Mouse (Mus musculus): ENCODE data around the gene Scrn2.
A peak's percentile ranks its signal among the peaks of the same experiment; 100 is the strongest.

Gene Scrn2

DNA sequence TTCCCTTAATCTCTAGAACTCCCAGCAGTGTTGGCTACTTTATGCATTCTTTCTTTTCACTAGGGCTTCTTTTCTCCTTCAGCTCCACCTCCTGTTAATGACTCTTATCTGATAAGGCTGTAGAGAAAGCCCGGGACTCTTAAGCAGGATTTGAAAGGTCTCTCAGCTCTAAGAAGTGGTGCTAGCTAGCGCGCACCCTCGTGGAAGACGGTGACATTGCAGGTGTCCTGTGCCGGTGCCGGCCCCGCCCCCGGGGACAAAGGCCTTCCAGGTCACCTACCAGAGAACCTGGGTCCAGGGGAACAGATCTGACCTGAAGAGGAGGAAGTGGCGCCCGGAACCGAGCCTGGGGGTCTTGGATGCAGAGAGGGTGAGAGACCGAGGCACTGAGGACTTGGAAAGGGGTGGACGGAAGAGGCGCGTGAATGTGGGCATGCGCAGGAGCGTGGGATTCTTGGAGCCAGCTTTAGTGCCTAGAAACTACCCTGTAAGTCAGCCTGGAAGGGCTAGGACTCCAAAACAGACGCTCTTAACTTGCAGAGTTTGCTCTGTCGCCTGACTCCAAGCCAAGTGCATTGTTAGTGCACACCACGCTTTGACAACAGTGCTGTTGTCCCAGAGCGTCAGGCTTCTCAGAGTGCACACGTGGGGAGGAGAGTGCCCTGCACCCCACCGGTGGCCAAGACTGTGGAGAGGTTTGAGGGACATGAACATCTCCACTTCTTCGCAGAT lies at the start of gene Scrn2:
Scrn2 (plus strand) TSS at position 253 of the 732 bp plus-strand sequence.
- DNase-seq, result peak; percentile 87 to 94

DNA sequence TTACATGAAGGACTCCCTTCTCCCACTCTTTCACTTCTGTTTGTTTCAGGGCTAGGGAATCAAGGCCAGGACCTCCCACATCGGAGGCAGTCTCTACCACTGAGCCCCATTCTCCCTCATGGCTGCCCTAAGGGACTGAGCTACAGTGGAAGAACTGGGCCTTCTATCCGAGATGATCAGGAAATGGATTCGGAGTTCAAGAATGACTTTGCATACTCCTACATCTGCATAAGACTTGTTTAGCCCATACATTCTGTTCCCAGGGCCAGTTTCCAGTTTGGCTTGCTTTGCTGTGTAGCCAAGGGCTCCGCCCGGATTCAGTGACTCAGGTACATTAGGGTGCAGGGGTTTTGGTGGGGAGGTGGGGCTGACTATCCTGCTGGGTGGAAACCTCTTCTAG lies 49.7 kb upstream of the Scrn2 start:
- no peak for DNase-seq

DNA sequence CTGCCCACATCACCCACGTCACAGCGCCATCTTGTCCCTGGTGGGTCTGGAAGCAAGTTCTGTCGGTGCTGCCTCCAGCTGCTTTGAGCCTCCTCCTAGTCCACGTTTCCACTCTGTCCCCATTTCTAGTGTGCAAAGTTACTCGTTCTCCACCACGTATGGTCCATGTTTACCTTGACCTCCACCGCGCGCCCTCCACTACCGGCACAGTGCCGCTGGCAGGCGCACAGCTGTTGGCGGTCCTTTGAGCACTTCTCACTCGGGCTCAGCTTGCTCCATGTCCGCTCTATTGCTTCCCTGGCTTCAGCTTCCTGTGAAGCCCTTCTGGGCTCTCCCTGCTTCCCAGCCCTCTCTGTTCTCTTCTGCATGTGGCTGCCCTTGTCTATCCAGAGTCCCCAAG lies 48.3 kb upstream of the Scrn2 start:
- no peak for DNase-seq

DNA sequence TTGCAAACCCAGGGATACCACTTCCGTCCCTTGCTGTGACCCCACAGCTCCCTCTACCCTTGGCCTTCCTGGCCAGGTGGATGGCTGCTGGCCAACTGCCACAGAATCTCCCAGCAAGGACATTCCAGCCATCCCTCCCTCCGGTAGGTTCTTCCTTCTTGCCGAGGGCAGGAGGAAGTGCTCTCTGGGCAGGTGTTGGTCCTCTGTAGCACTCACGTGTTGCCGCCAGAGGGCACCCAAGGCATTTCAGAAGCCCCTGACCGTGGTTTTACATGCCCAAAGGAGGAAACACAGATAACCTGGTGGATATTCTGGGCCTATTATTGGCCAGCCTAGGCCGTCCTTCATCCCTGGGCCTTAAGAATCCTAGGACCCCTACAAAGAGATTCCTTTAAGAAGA lies 47.4 kb upstream of the Scrn2 start:
- DNase-seq, result peak; percentile 66 to 83

DNA sequence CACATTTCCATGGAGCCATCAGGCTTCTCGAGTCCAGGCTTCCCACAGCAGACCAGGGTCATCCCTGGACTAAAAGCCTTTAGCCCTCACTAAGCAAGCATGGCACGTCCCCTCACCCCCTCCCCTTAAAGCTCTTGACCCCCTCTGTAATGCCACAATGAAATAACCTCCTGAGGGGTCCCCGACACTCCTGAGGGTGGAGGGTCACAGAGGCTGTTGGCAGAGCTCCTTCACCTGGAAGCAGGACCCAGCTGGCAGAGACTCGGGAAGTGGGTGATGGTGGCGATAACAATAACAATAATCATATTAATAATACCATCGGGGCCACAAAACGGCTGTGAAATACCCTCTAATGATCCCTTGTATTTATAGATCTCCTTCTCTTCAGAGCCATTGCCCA lies 46.9 kb upstream of the Scrn2 start, which contains the start of gene Sp2:
Sp2 (minus strand) TSS at position 101 of the 400 bp plus-strand sequence.
- DNase-seq, result no peak

DNA sequence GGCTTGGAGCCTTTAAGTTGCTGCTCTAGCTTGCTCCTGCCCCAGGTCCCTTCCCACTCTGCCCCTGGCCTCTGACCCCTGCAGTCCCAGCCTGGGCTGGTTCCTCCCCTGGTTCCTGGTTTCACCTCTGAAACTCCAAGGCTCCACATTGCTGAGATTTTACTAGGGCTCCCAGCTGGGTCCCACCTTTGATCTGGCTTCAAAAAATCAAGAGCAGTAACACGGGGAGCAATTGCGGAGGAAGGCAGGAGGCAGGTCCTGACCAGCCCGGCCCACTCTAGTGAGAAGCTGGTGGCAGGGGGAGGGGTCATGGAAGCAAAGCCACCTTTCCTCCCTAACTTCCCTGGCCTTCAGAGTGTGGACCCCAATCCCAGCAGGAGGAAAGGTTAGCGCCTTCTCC lies 44.8 kb upstream of the Scrn2 start:
- no peak for DNase-seq

DNA sequence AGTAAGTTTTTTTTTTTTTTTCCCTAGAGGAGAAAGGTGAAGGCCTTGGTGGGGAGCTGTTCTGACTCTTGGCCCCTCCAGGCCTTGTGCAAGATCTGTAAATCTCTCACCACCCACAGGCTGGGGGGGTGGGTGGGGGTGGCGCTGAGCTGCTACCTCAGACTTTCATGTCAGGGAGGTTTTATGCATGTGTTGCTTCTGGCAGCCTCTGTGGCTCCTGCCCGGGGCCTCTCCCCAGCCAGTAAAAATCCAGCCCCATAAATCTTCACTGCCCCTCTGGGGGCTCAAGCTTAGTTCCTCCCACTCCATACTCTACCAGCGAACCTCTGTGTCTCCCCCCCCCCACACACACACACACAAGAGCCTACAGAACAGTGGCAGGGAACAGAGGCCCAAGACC lies 43.3 kb upstream of the Scrn2 start:
- no peak for DNase-seq

DNA sequence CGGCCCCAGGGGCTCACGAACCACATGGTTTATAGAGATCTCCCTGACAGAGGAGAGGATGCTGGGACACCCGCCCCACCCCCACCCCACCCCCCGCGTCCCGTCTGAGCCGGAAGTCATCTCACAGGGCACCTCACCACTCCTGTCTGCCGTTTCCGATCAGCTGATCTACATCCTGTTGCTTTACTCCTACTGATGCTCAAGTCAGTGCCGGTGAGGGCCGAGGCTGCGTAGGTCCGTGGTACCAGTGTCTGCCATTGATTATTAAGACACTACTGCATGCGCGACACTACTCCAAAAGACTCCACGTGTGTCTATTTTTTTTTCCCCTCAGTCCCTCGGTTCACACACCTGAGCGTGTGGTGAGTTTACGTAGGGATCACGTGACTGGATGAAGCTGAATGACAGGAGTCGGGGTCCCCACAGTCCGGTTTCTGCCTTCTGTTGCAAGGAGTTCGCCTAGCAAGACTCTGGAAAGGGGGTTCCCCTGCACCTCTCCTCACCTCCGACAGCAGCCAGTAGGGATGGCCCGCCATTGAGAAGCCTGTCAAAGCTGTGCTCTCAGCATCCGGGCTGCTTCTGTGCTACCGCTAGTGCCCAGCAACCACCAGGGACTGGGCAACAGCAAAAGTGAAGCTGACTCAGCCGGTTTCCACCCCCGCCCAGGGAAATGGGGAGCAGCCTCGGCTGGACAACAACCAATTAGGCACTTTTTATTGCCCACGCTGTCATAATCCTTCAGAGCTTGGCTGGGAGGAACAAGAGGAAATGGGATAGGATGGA lies 41.7 kb upstream of the Scrn2 start:
- no peak for DNase-seq

DNA sequence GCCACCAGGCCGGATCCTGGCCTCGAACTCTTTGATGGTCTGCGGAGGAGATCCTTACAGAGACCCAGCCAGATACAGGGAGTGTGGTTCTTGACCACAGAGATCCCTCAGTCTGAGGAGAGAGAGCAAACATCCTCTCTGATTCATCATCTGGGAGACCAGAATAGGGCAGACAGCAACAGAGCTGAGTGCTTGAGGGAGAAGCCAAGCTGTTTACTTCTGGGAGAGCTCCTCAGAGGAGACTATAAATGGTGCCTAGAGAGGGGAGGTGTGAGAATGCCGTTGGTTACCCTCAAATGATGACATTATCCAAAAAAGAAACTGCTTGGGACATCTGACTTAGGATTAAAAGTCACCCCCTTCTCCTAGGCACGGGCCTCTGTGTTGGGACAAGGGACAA lies 38.2 kb upstream of the Scrn2 start:
- no peak for DNase-seq

DNA sequence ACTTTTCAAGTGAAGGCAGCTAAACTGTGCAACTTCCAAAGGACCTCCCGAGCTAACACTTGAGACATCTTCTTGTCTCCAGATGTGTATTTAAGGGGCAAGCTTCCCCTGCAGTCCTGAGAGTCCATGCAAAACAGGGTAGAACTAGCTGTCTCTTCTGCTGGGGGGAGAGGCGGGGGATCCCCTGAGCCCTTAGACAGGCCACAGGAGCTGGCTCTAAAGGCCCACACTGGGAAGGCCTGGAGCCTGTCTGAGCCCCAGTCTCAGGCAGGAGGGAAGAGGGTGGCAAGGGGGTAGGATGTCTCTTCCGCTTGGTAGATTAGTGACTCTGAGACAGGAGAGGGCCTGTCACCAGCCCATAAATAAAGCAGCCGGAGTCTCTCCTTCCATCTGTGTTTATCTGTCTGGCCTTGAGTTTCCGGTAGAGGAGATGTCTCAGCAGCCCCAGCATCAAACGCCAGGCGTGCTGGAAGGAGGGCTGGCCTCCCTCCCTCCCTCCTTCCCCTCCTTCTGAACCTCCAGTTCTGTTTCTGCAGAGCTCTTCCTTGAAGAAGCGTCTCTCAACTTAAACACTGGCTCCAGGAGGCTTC lies 36.9 kb upstream of the Scrn2 start:
- DNase-seq, result no peak

DNA sequence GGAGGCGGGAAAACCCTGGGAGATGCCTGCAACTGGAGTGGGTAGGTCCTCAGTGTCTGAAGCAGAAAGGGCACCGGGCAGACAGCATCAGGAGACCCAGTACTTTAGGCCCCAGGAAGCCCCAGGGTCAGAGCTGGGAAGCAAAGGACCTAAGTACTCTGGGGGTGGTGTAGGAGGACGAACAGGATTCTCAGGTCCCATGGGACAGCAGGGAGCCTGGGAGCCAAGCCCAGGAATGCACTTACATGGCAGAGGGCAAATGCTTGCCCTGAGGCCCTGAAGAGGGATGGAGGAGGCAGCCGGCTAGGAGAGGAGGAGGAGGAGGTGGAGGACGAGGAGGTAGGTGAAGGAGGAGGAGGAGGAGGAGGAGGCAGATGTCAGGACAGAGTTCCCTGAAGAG lies 34.7 kb upstream of the Scrn2 start:
- no peak for DNase-seq

DNA sequence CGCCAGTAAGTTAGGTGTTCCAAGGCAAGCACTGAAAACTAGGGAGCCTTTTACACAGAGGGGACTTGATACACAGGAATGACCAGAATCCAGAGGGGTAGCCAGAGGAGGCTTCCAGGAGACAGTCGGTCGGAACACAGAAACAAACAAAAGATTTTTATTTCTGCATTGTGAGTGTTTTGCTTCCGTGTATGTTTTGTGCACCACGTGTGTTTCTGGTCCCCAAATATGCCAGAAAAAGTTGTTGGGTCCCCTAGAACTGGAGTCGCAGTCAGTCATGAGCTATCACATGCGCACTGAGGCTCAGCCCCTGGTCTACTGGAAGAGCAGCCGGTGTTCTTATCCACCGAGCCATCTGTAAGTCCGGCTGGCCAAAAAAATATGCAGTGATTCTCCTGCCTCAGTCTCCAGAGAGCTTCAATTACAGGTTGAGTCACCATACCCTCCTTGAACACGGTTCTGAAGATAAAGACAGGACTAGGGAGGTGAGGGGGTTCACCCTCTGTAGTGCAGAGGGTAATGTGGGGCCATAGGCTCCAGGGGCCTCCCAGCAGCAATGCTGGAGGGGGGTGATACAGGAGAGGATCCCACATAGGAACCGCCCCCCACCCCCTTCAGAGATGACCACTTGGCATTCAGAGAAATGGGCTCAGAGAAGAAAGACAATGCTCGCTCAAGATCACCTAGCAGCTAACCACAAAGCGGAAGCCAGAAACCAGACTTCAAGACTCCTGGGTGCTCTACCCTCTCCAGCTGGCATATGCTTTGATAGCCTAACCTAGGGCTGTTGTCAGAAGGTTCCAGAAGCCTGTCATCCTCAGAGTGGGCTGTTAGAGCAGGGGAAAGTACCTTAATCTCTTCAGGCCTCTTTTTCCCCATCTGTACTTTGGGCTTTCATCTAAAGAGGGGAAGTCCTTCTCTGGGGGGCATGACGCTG lies 33.6 kb upstream of the Scrn2 start:
- DNase-seq, result no peak

DNA sequence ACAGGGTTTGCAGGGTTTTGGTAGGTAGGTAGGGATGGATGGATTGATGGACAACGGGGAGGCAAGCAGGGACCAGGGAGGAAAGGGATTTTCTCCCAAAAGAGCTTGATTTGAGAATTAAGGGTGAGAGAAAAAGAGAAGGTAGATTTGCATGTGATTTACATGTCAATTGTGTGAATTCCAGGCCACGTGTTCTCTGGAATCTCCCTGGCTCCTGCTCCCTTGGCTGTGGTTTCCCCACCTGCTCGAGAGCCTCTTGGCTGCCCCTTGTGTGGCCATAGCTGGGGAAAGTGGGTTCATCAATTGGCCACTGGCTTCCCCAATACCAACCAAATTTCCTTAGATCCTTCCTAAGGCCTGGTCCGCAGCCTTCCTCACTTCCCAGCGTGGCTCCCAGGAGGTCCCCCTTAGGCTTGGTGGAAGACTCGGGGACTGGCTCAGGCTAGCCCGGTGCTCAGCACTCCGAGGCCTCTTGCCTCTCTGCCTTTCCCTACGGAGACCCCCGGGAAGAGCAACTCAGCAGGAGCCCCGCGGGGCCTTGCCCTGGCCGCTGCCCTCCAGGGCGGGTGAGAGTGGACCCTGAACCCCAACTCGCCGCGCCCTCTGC lies 32.9 kb upstream of the Scrn2 start:
- no peak for DNase-seq

DNA sequence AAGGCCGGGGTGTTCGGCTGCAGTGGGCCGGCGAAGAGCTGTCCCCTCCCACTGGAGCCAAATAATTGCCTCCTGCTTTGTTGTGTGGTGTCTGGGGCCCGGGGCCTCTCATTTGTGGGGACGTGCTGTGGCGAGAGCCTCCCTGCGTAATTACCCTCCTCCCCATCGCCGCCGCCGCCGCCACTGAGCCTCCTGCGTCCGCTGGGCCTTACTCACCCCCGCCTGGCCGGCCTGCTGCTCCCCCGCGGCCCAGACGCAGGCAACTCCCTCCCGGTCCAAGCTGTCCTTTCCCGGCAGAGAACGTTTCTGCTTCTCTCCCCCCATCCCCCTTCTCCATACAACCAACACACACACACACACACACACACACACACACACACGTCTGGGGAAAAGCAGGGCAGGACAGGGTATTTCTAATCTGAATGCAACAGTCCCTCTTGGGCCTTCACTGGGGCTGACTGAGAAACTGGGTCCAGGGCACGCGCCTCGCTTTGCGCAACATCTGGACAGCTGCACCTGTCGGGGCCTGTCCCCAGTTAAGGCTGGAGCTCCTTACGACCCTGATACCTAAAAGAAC lies 32.3 kb upstream of the Scrn2 start:
- peak in 1 of 2 experiments; percentile 54 for DNase-seq

DNA sequence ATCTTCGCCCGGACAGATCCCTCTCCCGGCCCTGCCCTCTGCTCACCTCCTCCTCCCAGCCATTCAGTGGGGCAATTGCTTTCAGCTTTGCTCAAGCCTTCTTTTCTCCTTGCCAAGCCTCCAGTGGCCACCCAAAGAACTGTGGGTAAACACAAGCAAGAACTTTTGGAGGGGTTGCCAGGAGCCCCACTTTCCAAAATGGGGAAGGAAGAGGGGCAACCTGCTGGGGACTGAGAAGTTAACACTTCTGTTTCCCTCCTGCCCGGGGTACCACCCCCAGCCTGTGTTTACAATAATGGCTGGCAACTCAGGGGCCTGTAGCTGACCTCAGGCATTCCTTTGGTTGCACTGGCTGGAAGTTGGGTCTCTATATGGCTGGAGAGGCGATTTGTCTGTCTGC lies 26.6 kb upstream of the Scrn2 start:
- DNase-seq, result no peak

DNA sequence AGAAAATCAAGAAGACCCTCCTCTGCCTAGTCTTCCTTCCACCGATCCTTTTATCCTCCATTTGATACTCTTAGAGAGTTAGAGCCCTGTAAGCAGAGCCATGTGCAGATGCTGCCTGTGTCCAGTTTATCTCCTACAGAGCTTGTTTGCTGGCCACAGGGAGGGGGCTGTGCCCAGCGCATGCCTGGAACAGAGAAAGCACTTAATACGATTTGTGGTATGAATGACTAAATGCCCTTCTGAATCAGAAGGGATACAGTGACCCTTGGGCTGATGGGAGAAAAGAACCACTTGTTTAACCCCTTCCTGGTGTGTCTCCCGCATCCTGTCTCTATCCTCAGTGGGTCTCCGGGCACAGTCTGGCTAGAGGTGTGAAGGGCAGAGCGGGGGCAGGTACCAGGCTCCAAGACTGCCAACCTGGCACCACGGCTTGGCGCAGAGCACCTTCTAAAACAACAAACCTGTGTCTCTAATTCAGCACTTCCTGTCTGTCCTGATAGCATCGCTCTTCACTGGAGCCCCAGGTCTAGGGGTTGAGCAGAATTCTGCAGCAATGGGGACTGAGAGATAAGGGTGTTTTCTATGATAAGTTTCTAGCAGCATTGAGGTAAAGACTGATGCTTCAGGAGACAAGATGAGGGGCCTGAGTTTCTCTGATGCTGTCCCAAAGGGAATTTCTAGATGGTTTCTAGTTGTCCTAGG lies 22.5 kb upstream of the Scrn2 start:
- DNase-seq, result no peak

DNA sequence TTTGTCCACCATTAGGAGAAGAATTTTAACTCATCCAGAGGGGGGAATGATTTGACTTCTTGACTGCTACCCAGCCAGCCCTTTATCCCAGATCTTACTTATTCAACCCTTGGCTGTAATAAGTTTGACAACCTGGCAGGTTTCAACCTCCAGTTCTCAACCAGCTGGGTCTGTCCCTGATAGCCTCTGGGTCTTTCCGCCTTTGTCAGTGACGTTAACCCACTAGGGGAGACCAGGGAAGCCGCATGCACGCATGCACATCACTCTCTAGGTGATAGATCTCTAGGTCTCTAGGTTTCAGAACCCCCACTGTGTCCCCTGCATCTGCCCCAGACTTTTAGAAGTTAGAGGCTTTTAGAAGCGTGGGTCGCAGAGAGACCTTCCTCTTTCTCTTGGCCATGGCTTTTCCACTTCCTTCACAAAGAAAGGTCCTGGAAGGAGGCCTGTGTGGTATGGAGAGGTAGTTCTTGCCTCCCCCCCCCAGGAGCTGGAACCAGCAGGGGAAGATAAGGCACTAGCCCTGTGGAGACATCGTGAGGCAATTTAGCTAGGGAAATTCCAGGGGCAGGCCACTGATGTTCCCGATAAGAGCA lies 20.4 kb upstream of the Scrn2 start:
- no peak for DNase-seq

DNA sequence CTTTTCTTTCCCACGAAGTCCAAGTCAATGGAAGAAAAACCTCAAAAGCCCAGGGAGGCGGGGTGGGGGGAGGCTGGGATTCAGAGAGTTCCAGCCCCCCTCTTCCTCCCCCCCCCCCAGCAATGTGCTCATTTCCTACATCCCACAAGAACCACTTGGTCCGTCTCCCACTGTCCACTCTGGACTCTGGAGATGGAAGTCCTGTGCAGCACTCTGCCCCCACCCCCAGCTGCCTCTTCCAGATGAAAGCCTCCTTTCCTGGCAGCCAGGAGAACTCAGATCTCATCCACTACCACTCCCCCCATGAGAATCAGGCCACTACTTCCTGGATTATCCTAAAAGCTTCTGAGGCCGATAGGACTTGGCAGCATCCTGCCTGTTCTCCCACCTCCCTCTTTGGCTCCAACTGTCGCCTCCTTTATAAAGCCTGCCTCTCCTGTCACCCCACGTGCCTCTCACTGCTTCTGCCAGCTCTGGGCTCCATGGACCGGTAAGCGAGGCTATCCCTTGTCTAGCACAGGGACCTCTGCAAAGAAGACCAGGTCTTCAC lies 16.5 kb upstream of the Scrn2 start, which contains the start of gene Sp6:
Sp6 (plus strand) TSS at position 274 of the 550 bp plus-strand sequence.
- DNase-seq, result no peak

DNA sequence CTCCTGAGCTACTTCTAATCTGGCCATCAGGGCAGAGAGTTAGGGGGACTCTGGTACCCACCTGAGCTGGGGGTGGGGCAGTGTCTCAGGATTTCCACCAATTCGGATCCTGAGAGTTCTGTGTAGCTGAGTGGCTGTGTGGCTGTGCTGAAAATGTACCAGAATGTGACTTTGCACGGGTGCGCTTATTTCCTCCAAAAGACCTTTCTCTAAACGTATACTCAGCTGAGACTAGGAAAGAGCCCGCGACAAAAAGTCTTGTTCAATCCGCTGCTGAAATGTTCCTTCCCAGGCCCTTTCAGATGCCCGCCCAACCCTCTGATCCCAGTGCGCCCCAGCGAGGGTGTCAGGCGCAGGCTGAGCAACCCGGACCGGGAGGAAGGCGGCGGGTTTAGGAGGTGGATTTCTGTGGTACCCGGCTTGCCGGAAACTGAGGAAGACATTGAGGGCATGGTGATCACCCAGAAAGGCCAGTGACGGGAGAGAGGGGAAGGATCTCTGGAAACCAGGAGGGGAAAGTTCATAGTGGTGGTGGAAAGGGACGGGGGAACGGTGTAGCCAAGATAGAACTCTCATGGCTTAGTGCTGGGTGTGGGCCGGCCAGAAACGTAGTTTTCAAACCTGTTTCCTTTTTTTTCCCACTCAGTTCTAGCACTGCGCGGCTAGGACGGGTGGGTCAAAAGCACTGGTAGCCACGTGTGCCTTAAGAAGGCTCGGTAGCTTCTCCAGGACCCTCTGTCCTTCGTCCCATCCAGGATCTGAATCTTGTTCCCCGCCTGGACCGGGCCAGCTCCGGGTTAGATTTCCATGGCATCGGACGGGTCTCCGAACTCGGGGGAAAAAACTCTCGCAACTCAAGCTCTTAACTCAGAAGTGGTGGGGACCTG lies 11.8 kb upstream of the Scrn2 start:
- DNase-seq, result no peak
